Mouse (Mus musculus): ENCODE measurements around the gene Susd4. TPM values are rescaled to one million over a fixed set of nuclear protein-coding genes. Genes with fewer than 3 reads are reported as not detected.

Gene Susd4
- total and polyA plus RNA-seq, 3 experiments: not detected

DNA sequence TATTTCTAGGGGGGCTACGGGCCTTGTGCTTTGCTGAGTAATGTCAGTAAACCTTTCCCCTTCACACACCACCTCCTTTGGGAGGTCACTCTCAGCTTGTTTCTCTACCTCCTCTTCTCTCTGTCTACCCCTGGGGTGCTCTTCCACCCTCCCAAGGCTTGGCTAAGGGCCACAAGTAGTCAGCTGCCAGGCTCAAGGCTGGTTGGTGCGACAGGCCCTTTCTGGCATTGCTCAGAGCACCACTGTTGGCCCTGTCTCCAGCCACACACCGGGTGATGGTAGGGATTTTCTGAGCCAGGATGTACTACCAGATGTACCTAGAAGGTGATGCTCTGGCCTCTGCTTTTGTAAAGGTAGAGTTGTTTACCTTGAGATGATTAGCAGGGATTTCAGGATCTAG, 21.1 kb downstream of the Susd4 start:
- in situ Hi-C loops (cut with MboI; ENCODE audit: low pct_ligation_motif_present, low pct_unique_long_range_greater_than_20kb, low sequenced_read_pairs): loop anchor here (25.0 kb wide), 1 partner anchor 222 kb away; the partner anchor contains the start of gene Capn8
- TF ChIP-seq NRF1 (IDR thresholded peaks at IDR 0.05; ENCODE audit: low read depth, low read length): no peak
- no peak for TF ChIP-seq RAD21 (IDR thresholded peaks at IDR 0.05; ENCODE audit: low read depth, low read length)
- TF ChIP-seq MEF2A (IDR thresholded peaks at IDR 0.05; ENCODE audit: borderline replicate concordance, low read depth, low read length): no peak
- no peak for TF ChIP-seq ZNF384 (IDR thresholded peaks at IDR 0.05; ENCODE audit: low read depth, low read length)
- TF ChIP-seq ZMIZ1 (IDR thresholded peaks at IDR 0.05; ENCODE audit: low read depth, low read length): no peak
- TF ChIP-seq PAX5 (IDR thresholded peaks at IDR 0.05; ENCODE audit: low read length): no peak
- no peak for TF ChIP-seq ZKSCAN1 (IDR thresholded peaks at IDR 0.05; ENCODE audit: borderline replicate concordance, low read depth, low read length)
- TF ChIP-seq SIN3A (IDR thresholded peaks at IDR 0.05; ENCODE audit: low read length): no peak
- TF ChIP-seq E2F4 (IDR thresholded peaks at IDR 0.05; ENCODE audit: insufficient replicate concordance, low read depth, low read length): no peak
- no peak for TF ChIP-seq HCFC1 (IDR thresholded peaks at IDR 0.05; ENCODE audit: low read depth, low read length)
- TF ChIP-seq CHD2 (IDR thresholded peaks at IDR 0.05; ENCODE audit: low read length): no peak
- no peak for TF ChIP-seq NELFE (IDR thresholded peaks at IDR 0.05; ENCODE audit: low read depth, low read length)
- no peak for TF ChIP-seq MAX (IDR thresholded peaks at IDR 0.05; ENCODE audit: low read length)
- no peaks in the 10 kb centered on the region for H3K79me2 ChIP-seq (replicated peaks; ENCODE audit: control insufficient read depth, extremely low read depth, insufficient read depth, poor library complexity, severe bottlenecking)
- H3K9ac ChIP-seq (ENCODE audit: insufficient read depth, low read depth): no peak overlapping the region
- DNase-seq (ENCODE audit: extremely low read depth): no peak
- dilution Hi-C loops (cut with MboI; ENCODE audit: extremely low pct_ligation_motif_present, extremely low pct_unique_long_range_greater_than_20kb, low sequenced_read_pairs): no loop called here
- peaks cover 0 to 7% of the 10 kb centered on the region in 2 experiments; a peak in 2 of 4 replicates for H3K4me1 ChIP-seq (ENCODE audit: control insufficient read depth in 1 of 2, insufficient read depth in 2 of 2)
- no peak overlapping the region for H3K4me2 ChIP-seq (ENCODE audit: insufficient read depth, low read depth, poor library complexity, severe bottlenecking)
- no peaks in the 10 kb centered on the region for H3K27me3 ChIP-seq (replicated peaks)
- no peaks in the 10 kb centered on the region for H3K36me3 ChIP-seq (replicated peaks in 1 of 2; ENCODE audit: control insufficient read depth in 1 of 2, insufficient read depth in 1 of 2, low read length in 1 of 2)
- no peak overlapping the region for H3K27ac ChIP-seq (ENCODE audit: insufficient read depth, low read depth)
- no peak overlapping the region for H3K4me3 ChIP-seq (replicated peaks in 1 of 3; ENCODE audit: low read depth in 2 of 3, low read length in 2 of 3, poor library complexity in 1 of 3)
- no peaks in the 10 kb centered on the region for H3K9me3 ChIP-seq (replicated peaks; ENCODE audit: low read length)

DNA sequence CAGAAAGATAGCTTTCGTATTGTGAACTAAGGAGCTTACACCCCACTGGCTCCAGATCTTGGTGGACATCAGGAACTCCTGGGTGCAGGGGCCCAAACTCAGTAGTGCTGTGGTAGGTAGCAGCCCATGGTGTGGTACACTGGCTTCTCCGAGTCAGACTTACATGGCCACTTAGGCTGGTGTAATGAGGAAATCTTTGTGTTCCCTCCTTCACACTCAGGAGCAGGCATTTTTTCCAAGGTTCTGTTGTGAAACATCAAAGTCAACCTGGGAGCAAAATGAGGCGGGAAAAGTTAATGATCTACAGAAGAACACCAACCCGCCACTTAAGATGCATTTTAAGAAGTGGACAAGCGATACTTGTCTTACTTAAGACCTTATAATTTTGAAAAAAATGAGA, 21.8 kb downstream of the Susd4 start:
- H3K4me1 ChIP-seq (ENCODE audit: control insufficient read depth in 1 of 2, insufficient read depth in 2 of 2): peaks cover 0 to 7% of the 10 kb centered on the region in 2 experiments; a peak in 2 of 4 replicates
- dilution Hi-C loops (cut with MboI; ENCODE audit: extremely low pct_ligation_motif_present, extremely low pct_unique_long_range_greater_than_20kb, low sequenced_read_pairs): no loop called here
- no peak overlapping the region for H3K27ac ChIP-seq (ENCODE audit: insufficient read depth, low read depth)
- no peak overlapping the region for H3K4me3 ChIP-seq (replicated peaks in 1 of 3; ENCODE audit: low read depth in 2 of 3, low read length in 2 of 3, poor library complexity in 1 of 3)
- no peaks in the 10 kb centered on the region for H3K36me3 ChIP-seq (replicated peaks in 1 of 2; ENCODE audit: control insufficient read depth in 1 of 2, insufficient read depth in 1 of 2, low read length in 1 of 2)
- in situ Hi-C loops (cut with MboI; ENCODE audit: low pct_ligation_motif_present, low pct_unique_long_range_greater_than_20kb, low sequenced_read_pairs): loop anchor here (25.0 kb wide), 1 partner anchor 223 kb away; the partner anchor contains the start of gene Capn8
- no peaks in the 10 kb centered on the region for H3K79me2 ChIP-seq (replicated peaks; ENCODE audit: control insufficient read depth, extremely low read depth, insufficient read depth, poor library complexity, severe bottlenecking)
- H3K4me2 ChIP-seq (ENCODE audit: insufficient read depth, low read depth, poor library complexity, severe bottlenecking): no peak overlapping the region
- H3K27me3 ChIP-seq (replicated peaks): no peaks in the 10 kb centered on the region
- DNase-seq (ENCODE audit: extremely low read depth): no peak
- no peaks in the 10 kb centered on the region for H3K9me3 ChIP-seq (replicated peaks; ENCODE audit: low read length)
- no peak overlapping the region for H3K9ac ChIP-seq (ENCODE audit: insufficient read depth, low read depth)
- no peak for TF ChIP-seq CHD1 (IDR thresholded peaks at IDR 0.05; ENCODE audit: low read depth, low read length)
- TF ChIP-seq MYC (IDR thresholded peaks at IDR 0.05; ENCODE audit: low read depth, low read length): no peak
- no peak for TF ChIP-seq TCF12 (IDR thresholded peaks at IDR 0.05; ENCODE audit: low read depth, low read length)
- no peak for TF ChIP-seq POLR2AphosphoS2 (IDR thresholded peaks at IDR 0.05; ENCODE audit: low read depth, low read length)
- no peak for TF ChIP-seq MAX (IDR thresholded peaks at IDR 0.05; ENCODE audit: low read length)
- no peak for TF ChIP-seq IRF4 (IDR thresholded peaks at IDR 0.05; ENCODE audit: low read depth, low read length)
- no peak for TF ChIP-seq JUN (IDR thresholded peaks at IDR 0.05; ENCODE audit: insufficient read depth, low read depth, low read length)
- TF ChIP-seq MAZ (IDR thresholded peaks at IDR 0.05; ENCODE audit: low read depth, low read length): no peak
- no peak for TF ChIP-seq TBP (conservative IDR thresholded peaks at IDR 0.05; ENCODE audit: low read depth, low read length)
- TF ChIP-seq JUND (conservative IDR thresholded peaks at IDR 0.05; ENCODE audit: low read depth, low read length): no peak

All from CH12.LX (cell line).